Mouse (Mus musculus) urinary bladder, postnatal 36 days (tissue): ENCODE measurements at regions not wholly inside any gene's neighbourhood (a gene's known extent, or its start where the extent isn't known, plus 50 kb on each side); places are given as distances from the start of the nearest gene placed in this dataset.

ENCODE experiments used
- DNase-seq, 2 experiments: peaks; one replicate each; pipeline ENCODE4 v3.0.0; 2022; ENCODE audit warnings: low spot score in 2 of 2, mixed read lengths in 1 of 2

GRCm38 (mm10) chr6:55627228-55627627, 53.8 kb downstream of the Neurod6 start:
- DNase-seq: no peak

- no peak for DNase-seq
These were observed 60.7 kb downstream of the Neurod6 start for GRCm38 (mm10) chr6:55620366-55620765.

GRCm38 (mm10) chr6:55617922-55618481, 63.1 kb downstream of the Neurod6 start:
- DNase-seq: peak in 1 of 2 experiments; percentile 2

- DNase-seq: no peak
These were observed 70.7 kb downstream of the Neurod6 start for GRCm38 (mm10) chr6:55610395-55610794.

GRCm38 (mm10) chr6:55609976-55610375, 71.1 kb downstream of the Neurod6 start:
- DNase-seq: no peak

GRCm38 (mm10) chr6:55609053-55609452, 72.0 kb downstream of the Neurod6 start:
- no peak for DNase-seq

GRCm38 (mm10) chr6:55597088-55597487, 84.0 kb downstream of the Neurod6 start:
- no peak for DNase-seq

- DNase-seq: no peak
These were observed 88.9 kb downstream of the Neurod6 start for GRCm38 (mm10) chr6:55592126-55592525.

GRCm38 (mm10) chr6:55581106-55581505, 100.0 kb downstream of the Neurod6 start:
- DNase-seq: no peak

GRCm38 (mm10) chr6:55580036-55580435, 101.0 kb downstream of the Neurod6 start:
- DNase-seq: no peak

GRCm38 (mm10) chr6:55579611-55580010, 101.5 kb downstream of the Neurod6 start:
- DNase-seq: no peak

GRCm38 (mm10) chr6:55579105-55579504, 102.0 kb downstream of the Neurod6 start:
- DNase-seq: no peak

GRCm38 (mm10) chr6:55578051-55578450, 103.0 kb downstream of the Neurod6 start:
- DNase-seq: no peak

- no peak for DNase-seq
These were observed 113.5 kb downstream of the Neurod6 start for GRCm38 (mm10) chr6:55567521-55567920.

GRCm38 (mm10) chr6:55565260-55566209, 113.8 kb downstream of the Adcyap1r1 start:
- DNase-seq: no peak

- DNase-seq: no peak
These were observed 108.8 kb downstream of the Adcyap1r1 start for GRCm38 (mm10) chr6:55560606-55561005.

- DNase-seq: no peak
These were observed 108.0 kb downstream of the Adcyap1r1 start for GRCm38 (mm10) chr6:55559797-55560196.
